Mouse (Mus musculus): ENCODE measurements around the gene Zfyve9.

The Zfyve9 gene

GRCm38 (mm10) chr4:108780057-108780863 lies at the start of gene Zfyve9:
Gene Zfyve9 (minus strand): TSS chr4:108780798.
- peak; percentile 73 to 78 for DNase-seq (ENCODE audit: low spot score in 2 of 2)

GRCm38 (mm10) chr4:108826643-108827042 lies 46.0 kb upstream of the Zfyve9 start:
- no peak for DNase-seq (ENCODE audit: low spot score in 2 of 2)

GRCm38 (mm10) chr4:108826096-108826495 lies 45.5 kb upstream of the Zfyve9 start:
- DNase-seq (ENCODE audit: low spot score in 2 of 2) = no peak

- no peak for DNase-seq (ENCODE audit: low spot score in 2 of 2)
Observed at GRCm38 (mm10) chr4:108825677-108826076, 45.1 kb upstream of the Zfyve9 start.

GRCm38 (mm10) chr4:108811550-108811949 lies 31.0 kb upstream of the Zfyve9 start:
- no peak for DNase-seq (ENCODE audit: low spot score in 2 of 2)

- no peak for DNase-seq (ENCODE audit: low spot score in 2 of 2)
Observed at GRCm38 (mm10) chr4:108811142-108811541, 30.5 kb upstream of the Zfyve9 start.

- DNase-seq (ENCODE audit: low spot score in 2 of 2) = no peak
Observed at GRCm38 (mm10) chr4:108803535-108803934, 22.9 kb upstream of the Zfyve9 start.

- peak; percentile 51 to 69 for DNase-seq (ENCODE audit: low spot score in 2 of 2)
Observed at GRCm38 (mm10) chr4:108798083-108798830, 17.7 kb upstream of the Zfyve9 start.

GRCm38 (mm10) chr4:108796701-108797100 lies 16.1 kb upstream of the Zfyve9 start:
- no peak for DNase-seq (ENCODE audit: low spot score in 2 of 2)

GRCm38 (mm10) chr4:108793941-108794340 lies 13.3 kb upstream of the Zfyve9 start:
- DNase-seq (ENCODE audit: low spot score in 2 of 2) = no peak

- no peak for DNase-seq (ENCODE audit: low spot score in 2 of 2)
Observed at GRCm38 (mm10) chr4:108790507-108790906, 9.9 kb upstream of the Zfyve9 start.

GRCm38 (mm10) chr4:108789258-108789936 lies 8.8 kb upstream of the Zfyve9 start:
- DNase-seq (ENCODE audit: low spot score in 2 of 2) = no peak

GRCm38 (mm10) chr4:108782421-108783085 lies 2.0 kb upstream of the Zfyve9 start:
- DNase-seq (ENCODE audit: low spot score in 2 of 2) = no peak

- DNase-seq (ENCODE audit: low spot score in 2 of 2) = no peak
Observed at GRCm38 (mm10) chr4:108781596-108781995, 998 bp upstream of the Zfyve9 start.

- DNase-seq (ENCODE audit: low spot score in 2 of 2) = no peak
Observed at GRCm38 (mm10) chr4:108780864-108781205, 237 bp upstream of the Zfyve9 start.

GRCm38 (mm10) chr4:108779763-108780056 lies 888 bp downstream of the Zfyve9 start:
- no peak for DNase-seq (ENCODE audit: low spot score in 2 of 2)

- no peak for DNase-seq (ENCODE audit: low spot score in 2 of 2)
Observed at GRCm38 (mm10) chr4:108768527-108768926, 12.1 kb downstream of the Zfyve9 start.

GRCm38 (mm10) chr4:108759583-108759982 lies 21.0 kb downstream of the Zfyve9 start:
- DNase-seq (ENCODE audit: low spot score in 2 of 2) = no peak

- no peak for DNase-seq (ENCODE audit: low spot score in 2 of 2)
Observed at GRCm38 (mm10) chr4:108746160-108746873, 34.3 kb downstream of the Zfyve9 start.

GRCm38 (mm10) chr4:108731582-108731981 lies 49.0 kb downstream of the Zfyve9 start:
- DNase-seq (ENCODE audit: low spot score in 2 of 2) = no peak

- no peak for DNase-seq (ENCODE audit: low spot score in 2 of 2)
Observed at GRCm38 (mm10) chr4:108730450-108730849, 50.1 kb downstream of the Zfyve9 start.

Measured in urinary bladder, postnatal 36 days (tissue).